Mouse (Mus musculus) liver, embryonic 12.5 days (tissue): ENCODE results near the gene Cntnap2. TPM values are rescaled to one million over a fixed set of nuclear protein-coding genes. Genes with fewer than 3 reads are reported as not detected.

Experiments used
- ATAC-seq: fragments of 200-750 bp; cut with Nextera tagmentation; 2 replicates; pipeline ENCODE4 v1.8.0; 2017; ENCODE audit warnings: moderate number of reproducible peaks, mild to moderate bottlenecking, moderate library complexity
- H3K27ac ChIP-seq: fragments of 300-500 bp; sonication (generic); 2 replicates; pipeline ENCODE4 v1.5.1; 2016; ENCODE audit warnings: mild to moderate bottlenecking
- H3K27me3 ChIP-seq: fragments of 300-500 bp; sonication (generic); replicated peaks from 2 replicates; pipeline ENCODE4 v1.6.1; 2016; ENCODE audit warnings: mild to moderate bottlenecking, moderate library complexity
- H3K36me3 ChIP-seq: fragments of 300-500 bp; sonication (generic); 2 replicates; pipeline ENCODE4 v1.6.1; 2016; ENCODE audit warnings: mild to moderate bottlenecking, moderate library complexity
- H3K4me1 ChIP-seq: fragments of 300-500 bp; sonication (generic); 2 replicates; pipeline ENCODE4 v1.6.1; 2016
- H3K4me2 ChIP-seq: fragments of 300-500 bp; sonication (generic); 2 replicates; pipeline ENCODE4 v1.6.1; 2016; ENCODE audit warnings: mild to moderate bottlenecking, moderate library complexity
- H3K4me3 ChIP-seq: fragments of 300-500 bp; sonication (generic); 2 replicates; pipeline ENCODE4 v1.5.1; 2016; ENCODE audit warnings: mild to moderate bottlenecking, moderate library complexity
- H3K9ac ChIP-seq: fragments of 300-500 bp; sonication (generic); 2 replicates; pipeline ENCODE4 v1.6.1; 2016; ENCODE audit warnings: mild to moderate bottlenecking, moderate library complexity
- H3K9me3 ChIP-seq: fragments of 300-500 bp; sonication (generic); replicated peaks from 2 replicates; pipeline ENCODE4 v1.6.1; 2016; ENCODE audit warnings: mild to moderate bottlenecking, moderate library complexity
- WGBS: fragments of 180-500 bp; shearing (Covaris S2); methylation state at CpG from one replicate; pipeline ENCODE4 v1.1.7; 2016; ENCODE audit not compliant: insufficient replicate concordance; 5-methylcytosine and 5-hydroxymethylcytosine counted together
- polyA plus RNA-seq: library from polyadenylated mRNA; unstranded; fragments of >200 nt; fragmentation: Nextera tagmentation; extraction: Ambion mirVana; gene quantifications from 2 replicates; pipeline ENCODE4 v1.2.1, GENCODE M21; 2016

The Cntnap2 gene
- polyA plus RNA-seq, 1 experiment from 2014 or later, result 0.63 TPM

DNA sequence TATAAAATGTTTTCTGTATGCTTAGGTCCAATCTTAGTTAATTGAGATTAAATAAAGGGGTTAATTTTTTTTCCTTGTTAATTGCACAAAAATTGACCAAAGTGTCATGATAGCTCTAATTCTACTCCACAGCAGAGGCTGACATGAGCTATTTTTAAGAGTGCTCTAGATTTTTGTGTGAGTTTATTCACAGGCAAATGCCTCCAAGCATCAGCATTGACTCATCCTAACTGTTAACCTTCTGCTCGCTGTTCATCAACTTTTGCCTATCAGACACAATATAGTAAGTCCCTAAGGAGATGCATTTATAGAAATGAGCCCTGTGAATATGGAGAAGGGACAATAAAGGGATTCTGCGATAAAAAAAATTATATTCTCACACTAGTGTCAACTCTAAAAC is 1138.1 kb downstream of the Cntnap2 start:
- WGBS, result 58% methylated on average over 2 of the region's 2 CpGs
- no peak overlapping the region for H3K27ac ChIP-seq
- H3K36me3 ChIP-seq, result no peaks in the 10 kb centered on the region
- H3K9ac ChIP-seq, result no peak overlapping the region
- no peak overlapping the region for H3K4me2 ChIP-seq
- H3K4me1 ChIP-seq, result no peaks in the 10 kb centered on the region
- H3K9me3 ChIP-seq, result no peaks in the 10 kb centered on the region
- no peak overlapping the region for H3K4me3 ChIP-seq
- no peak for ATAC-seq
- H3K27me3 ChIP-seq, result no peaks in the 10 kb centered on the region

- H3K27me3 ChIP-seq, result no peaks in the 10 kb centered on the region
- no peak overlapping the region for H3K4me2 ChIP-seq
- H3K4me3 ChIP-seq, result no peak overlapping the region
- no peak for ATAC-seq
- H3K9ac ChIP-seq, result no peak overlapping the region
- WGBS, result 75% methylated on average over 4 of the region's 4 CpGs
- no peak overlapping the region for H3K27ac ChIP-seq
- H3K9me3 ChIP-seq, result no peaks in the 10 kb centered on the region
- no peaks in the 10 kb centered on the region for H3K4me1 ChIP-seq
- H3K36me3 ChIP-seq, result no peaks in the 10 kb centered on the region
These were observed 1142.7 kb downstream of the Cntnap2 start for GRCm38 (mm10) chr6:46201828-46202227.

GRCm38 (mm10) chr6:46205531-46205930 is 1146.4 kb downstream of the Cntnap2 start:
- Histone ChIP-seq H3K4me1 (no peaks in the 10 kb centered on the region), H3K27me3 (no peaks in the 10 kb centered on the region), H3K4me2 (no peak overlapping the region), H3K9me3 (no peaks in the 10 kb centered on the region), H3K27ac (no peak overlapping the region), H3K4me3 (no peak overlapping the region), H3K9ac (no peak overlapping the region), H3K36me3 (no peaks in the 10 kb centered on the region)
- ATAC-seq, result no peak
- 65% methylated on average over 2 of the region's 2 CpGs for WGBS

- H3K27me3 ChIP-seq, result no peaks in the 10 kb centered on the region
- ATAC-seq, result no peak
- no peak overlapping the region for H3K9ac ChIP-seq
- no peak overlapping the region for H3K4me3 ChIP-seq
- H3K27ac ChIP-seq, result no peak overlapping the region
- H3K4me1 ChIP-seq, result no peaks in the 10 kb centered on the region
- no peaks in the 10 kb centered on the region for H3K36me3 ChIP-seq
- H3K4me2 ChIP-seq, result no peak overlapping the region
- WGBS, result 83% methylated on average over 1 of the region's 1 CpGs
- H3K9me3 ChIP-seq, result no peaks in the 10 kb centered on the region
These were observed 1173.7 kb downstream of the Cntnap2 start for GRCm38 (mm10) chr6:46232889-46233288.

DNA sequence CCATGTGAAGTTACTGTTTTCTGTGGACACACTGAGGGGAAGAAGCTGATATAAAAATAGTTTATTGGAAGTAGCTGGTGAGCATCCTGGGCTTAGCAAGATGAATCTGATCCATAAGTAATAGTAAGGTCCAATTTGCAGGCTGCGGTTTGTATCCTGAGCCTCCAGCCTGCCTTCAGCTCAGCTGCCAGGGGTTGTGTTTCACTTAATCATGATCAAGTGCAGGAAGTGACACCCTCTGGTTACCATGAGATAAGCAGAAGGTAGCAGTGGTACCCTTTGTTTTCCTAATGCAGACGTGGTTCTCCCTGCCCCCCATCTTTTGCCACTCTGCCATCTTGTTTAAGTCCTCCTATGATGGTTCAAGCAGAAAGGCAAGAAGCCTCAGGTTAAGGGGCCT is 1181.2 kb downstream of the Cntnap2 start:
- WGBS, result 27% methylated on average over 2 of the region's 2 CpGs

DNA sequence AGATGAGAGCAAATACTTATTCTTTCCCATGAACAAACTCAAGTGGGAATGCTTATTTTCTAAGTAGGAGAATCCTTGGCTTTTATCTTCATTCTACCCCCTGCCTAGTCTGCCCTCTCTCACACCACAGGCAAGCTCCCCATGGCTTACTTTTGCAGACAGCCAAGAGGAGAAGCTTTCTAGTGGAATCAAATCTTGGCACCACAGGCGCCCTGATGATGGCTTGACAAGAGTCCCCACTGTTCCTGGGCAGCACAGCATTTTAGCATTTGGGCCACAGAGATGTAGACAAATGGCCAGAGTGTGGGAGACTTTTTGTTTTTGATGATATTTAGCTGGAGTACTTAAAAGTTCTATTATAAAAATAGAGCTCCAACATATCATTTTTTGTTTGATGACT is 1204.0 kb downstream of the Cntnap2 start:
- Histone ChIP-seq H3K36me3 (no peaks in the 10 kb centered on the region), H3K9ac (no peak overlapping the region), H3K9me3 (no peaks in the 10 kb centered on the region), H3K4me2 (no peak overlapping the region), H3K4me1 (no peaks in the 10 kb centered on the region), H3K27ac (no peak overlapping the region), H3K4me3 (no peak overlapping the region), H3K27me3 (no peaks in the 10 kb centered on the region)
- 27% methylated on average over 1 of the region's 1 CpGs for WGBS
- ATAC-seq, result no peak

More for the DNA sequence above, 1181.2 kb downstream of the Cntnap2 start:
- H3K9ac ChIP-seq, result no peak overlapping the region
- H3K36me3 ChIP-seq, result no peaks in the 10 kb centered on the region
- H3K9me3 ChIP-seq, result no peaks in the 10 kb centered on the region
- H3K27me3 ChIP-seq, result no peaks in the 10 kb centered on the region
- H3K27ac ChIP-seq, result no peak overlapping the region
- ATAC-seq, result no peak
- no peaks in the 10 kb centered on the region for H3K4me1 ChIP-seq
- H3K4me3 ChIP-seq, result no peak overlapping the region
- no peak overlapping the region for H3K4me2 ChIP-seq

GRCm38 (mm10) chr6:46346946-46347345 is 1287.8 kb downstream of the Cntnap2 start:
- no peaks in the 10 kb centered on the region for H3K4me1 ChIP-seq
- H3K4me3 ChIP-seq, result no peak overlapping the region
- no peak overlapping the region for H3K4me2 ChIP-seq
- no peak overlapping the region for H3K9ac ChIP-seq
- H3K27ac ChIP-seq, result no peak overlapping the region
- no peaks in the 10 kb centered on the region for H3K36me3 ChIP-seq
- no peak for ATAC-seq
- no peaks in the 10 kb centered on the region for H3K9me3 ChIP-seq
- no peaks in the 10 kb centered on the region for H3K27me3 ChIP-seq
- whole genome bisulfite sequencing, result 71% methylated on average over 5 of the region's 5 CpGs

DNA sequence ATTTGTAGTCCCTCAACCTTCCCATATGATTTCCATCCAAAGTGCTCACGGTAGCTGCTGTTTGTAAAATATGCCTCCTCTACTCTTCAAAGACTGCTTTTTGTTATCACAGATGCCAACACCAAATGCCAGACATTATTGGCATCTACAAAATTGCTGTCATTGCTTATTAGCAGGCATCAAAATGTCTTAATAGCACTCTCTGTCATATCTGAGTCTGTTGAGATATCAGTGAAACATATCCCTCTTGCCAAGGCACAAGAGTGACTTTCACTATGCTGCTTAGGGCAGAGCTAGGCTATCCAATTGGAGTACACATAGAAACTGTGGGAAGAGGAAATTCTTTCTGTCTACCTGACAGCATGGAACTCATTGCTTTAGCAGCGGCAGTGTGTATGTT is 1301.9 kb downstream of the Cntnap2 start:
- Histone ChIP-seq H3K4me3 (no peak overlapping the region), H3K4me1 (no peaks in the 10 kb centered on the region), H3K4me2 (no peak overlapping the region), H3K9me3 (no peaks in the 10 kb centered on the region), H3K9ac (no peak overlapping the region), H3K36me3 (no peaks in the 10 kb centered on the region), H3K27me3 (no peaks in the 10 kb centered on the region), H3K27ac (no peak overlapping the region)
- 64% methylated on average over 2 of the region's 2 CpGs for WGBS
- no peak for ATAC-seq

GRCm38 (mm10) chr6:46362156-46362555 is 1303.0 kb downstream of the Cntnap2 start:
- Histone ChIP-seq H3K27me3 (no peaks in the 10 kb centered on the region), H3K4me1 (no peaks in the 10 kb centered on the region), H3K36me3 (no peaks in the 10 kb centered on the region), H3K27ac (no peak overlapping the region), H3K4me3 (no peak overlapping the region), H3K9ac (no peak overlapping the region), H3K4me2 (no peak overlapping the region), H3K9me3 (no peaks in the 10 kb centered on the region)
- no peak for ATAC-seq
- WGBS, result 81% methylated on average over 1 of the region's 1 CpGs

DNA sequence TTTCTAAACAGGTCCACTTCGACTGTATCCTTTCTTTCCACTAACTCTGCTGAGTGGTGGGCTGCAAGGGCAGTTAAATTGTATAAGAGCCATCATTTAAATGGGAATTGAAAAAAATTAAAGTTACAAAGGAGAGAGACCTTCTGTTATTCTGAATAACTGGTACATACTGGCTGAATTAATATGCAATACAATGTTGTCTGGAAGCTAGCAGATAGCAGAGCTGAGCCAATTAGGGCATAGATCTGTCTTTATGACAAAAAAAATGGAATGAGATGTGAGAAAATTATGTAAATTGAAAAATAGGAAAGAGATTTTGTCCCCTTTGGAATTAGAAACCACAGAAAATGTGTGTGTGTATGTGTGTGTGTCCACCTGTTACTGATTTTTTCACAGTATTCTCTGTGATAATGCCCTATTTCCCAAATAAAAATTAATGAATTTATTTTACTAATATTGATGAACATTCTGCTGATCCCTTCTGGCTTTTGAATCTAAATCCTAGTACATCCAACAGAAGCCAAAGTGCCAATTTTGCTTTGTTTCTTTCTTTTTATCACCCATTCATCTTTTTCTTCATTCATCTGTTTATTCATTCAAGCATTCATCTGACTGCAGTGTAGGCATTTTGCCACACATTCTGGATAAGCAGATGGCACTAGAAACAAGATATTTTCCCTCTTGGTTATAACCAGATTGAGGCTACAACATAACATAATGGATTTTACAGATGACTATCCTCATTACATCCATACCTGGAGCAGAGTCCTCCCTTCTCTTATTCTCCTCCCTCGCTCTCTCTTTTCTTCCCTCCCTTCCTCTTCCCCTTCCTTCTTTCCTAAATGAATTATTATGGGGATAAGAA is 1339.8 kb downstream of the Cntnap2 start:
- H3K9me3 ChIP-seq, result no peaks in the 10 kb centered on the region
- ATAC-seq, result no peak
- H3K36me3 ChIP-seq, result no peaks in the 10 kb centered on the region
- no peak overlapping the region for H3K4me2 ChIP-seq
- no peak overlapping the region for H3K4me3 ChIP-seq
- no peak overlapping the region for H3K9ac ChIP-seq
- no peaks in the 10 kb centered on the region for H3K27me3 ChIP-seq
- WGBS, result 42% methylated on average over 2 of the region's 2 CpGs
- H3K4me1 ChIP-seq, result no peaks in the 10 kb centered on the region
- H3K27ac ChIP-seq, result no peak overlapping the region

DNA sequence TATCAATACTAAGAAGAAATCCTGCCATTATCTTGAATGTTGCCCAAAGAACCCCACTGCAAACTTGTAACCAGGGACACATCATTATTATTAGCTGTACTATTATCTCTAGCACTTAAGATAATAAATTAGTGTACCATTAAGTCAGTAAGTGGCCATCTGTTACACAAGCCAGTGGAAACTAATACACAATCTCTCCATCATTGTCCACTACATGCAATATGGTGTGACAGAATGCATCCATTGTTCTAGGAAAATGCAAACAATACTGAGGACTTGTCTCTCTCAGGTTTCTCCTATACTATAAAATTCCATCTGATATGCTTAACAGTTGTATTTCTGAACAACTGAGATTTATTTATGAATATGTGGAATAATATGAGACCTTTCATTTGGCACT is 1355.0 kb downstream of the Cntnap2 start:
- Histone ChIP-seq H3K27me3 (no peaks in the 10 kb centered on the region), H3K36me3 (no peaks in the 10 kb centered on the region), H3K9ac (no peak overlapping the region), H3K4me3 (no peak overlapping the region), H3K4me2 (no peak overlapping the region), H3K4me1 (no peaks in the 10 kb centered on the region), H3K9me3 (no peaks in the 10 kb centered on the region), H3K27ac (no peak overlapping the region)
- ATAC-seq, result no peak

DNA sequence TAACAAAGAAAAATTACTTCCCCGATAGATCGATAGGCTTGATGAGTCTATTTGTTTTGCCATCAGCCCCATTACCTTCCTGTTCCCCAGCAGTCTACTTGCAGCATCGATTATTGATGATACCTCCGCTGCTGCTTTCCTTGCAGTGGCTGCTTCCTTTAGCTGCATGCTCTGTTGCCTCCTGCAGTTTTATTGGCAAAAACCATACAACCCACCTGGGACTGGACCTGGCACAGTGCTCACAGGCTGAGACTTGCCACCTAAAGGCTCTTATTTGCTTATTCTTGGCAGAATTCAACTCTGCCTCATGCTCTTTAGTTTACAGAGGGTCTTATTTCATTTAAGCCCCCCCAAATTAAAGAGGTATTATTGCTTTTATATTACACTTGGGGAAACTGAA is 1355.4 kb downstream of the Cntnap2 start:
- ATAC-seq, result no peak
- Histone ChIP-seq H3K4me1 (no peaks in the 10 kb centered on the region), H3K4me3 (no peak overlapping the region), H3K9ac (no peak overlapping the region), H3K27ac (no peak overlapping the region), H3K4me2 (no peak overlapping the region), H3K27me3 (no peaks in the 10 kb centered on the region), H3K9me3 (no peaks in the 10 kb centered on the region), H3K36me3 (no peaks in the 10 kb centered on the region)
- 77% methylated on average over 4 of the region's 4 CpGs for WGBS

DNA sequence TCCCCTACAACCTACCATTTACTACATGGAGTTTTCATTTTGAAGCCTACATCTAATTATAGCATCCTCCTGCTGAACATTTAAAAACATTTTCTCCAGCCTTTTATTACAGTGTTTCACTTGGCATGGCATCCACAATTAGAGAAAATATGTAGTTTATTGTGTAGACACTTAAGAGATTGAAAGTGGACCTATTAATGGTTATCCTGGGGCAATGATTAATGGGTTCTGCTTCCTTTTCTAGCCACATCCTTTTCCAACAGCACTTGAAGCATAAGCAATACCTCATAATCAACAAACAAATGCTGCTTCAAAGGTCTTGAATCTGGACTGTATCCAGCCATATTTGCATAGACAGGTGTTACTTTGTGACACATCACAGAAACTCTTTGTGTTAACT is 1360.7 kb downstream of the Cntnap2 start:
- Histone ChIP-seq H3K27ac (no peak overlapping the region), H3K4me3 (no peak overlapping the region), H3K9me3 (no peaks in the 10 kb centered on the region), H3K27me3 (no peaks in the 10 kb centered on the region), H3K9ac (no peak overlapping the region), H3K36me3 (no peaks in the 10 kb centered on the region), H3K4me2 (no peak overlapping the region), H3K4me1 (no peaks in the 10 kb centered on the region)
- ATAC-seq, result no peak
